Mouse (Mus musculus): ENCODE results near the gene Bend4. TPM values are rescaled to one million over a fixed set of nuclear protein-coding genes. Genes with fewer than 3 reads are reported as not detected.

Bend4 gene
- polyA plus RNA-seq, 1 experiment, result 3.0 TPM

- Histone ChIP-seq H3K27ac (ENCODE audit: insufficient read depth, low read length) (no peak overlapping the region), H3K4me3 (ENCODE audit: insufficient read depth, low read length) (no peak overlapping the region), H3K4me1 (ENCODE audit: control insufficient read depth, insufficient read depth, low read length) (no peaks in the 10 kb centered on the region)
- TF ChIP-seq CTCF (IDR thresholded peaks at IDR 0.05; ENCODE audit: extremely low read depth, insufficient read depth, low read length) (no peak), POLR2A (IDR thresholded peaks at IDR 0.05; ENCODE audit: extremely low read depth, insufficient read depth, low read length) (no peak)
These were observed 28.1 kb downstream of the Bend4 start for GRCm38 (mm10) chr5:67399876-67400607.

- no peak overlapping the region for H3K27ac ChIP-seq (ENCODE audit: insufficient read depth, low read length)
- no peak overlapping the region for H3K4me3 ChIP-seq (ENCODE audit: insufficient read depth, low read length)
- no peaks in the 10 kb centered on the region for H3K4me1 ChIP-seq (ENCODE audit: control insufficient read depth, insufficient read depth, low read length)
- TF ChIP-seq CTCF (IDR thresholded peaks at IDR 0.05; ENCODE audit: extremely low read depth, insufficient read depth, low read length) (no peak), POLR2A (IDR thresholded peaks at IDR 0.05; ENCODE audit: extremely low read depth, insufficient read depth, low read length) (no peak)
These were observed 30.9 kb downstream of the Bend4 start for GRCm38 (mm10) chr5:67397186-67397585.

- H3K4me1 ChIP-seq (ENCODE audit: control insufficient read depth, insufficient read depth, low read length), result no peaks in the 10 kb centered on the region
- H3K27ac ChIP-seq (ENCODE audit: insufficient read depth, low read length), result no peak overlapping the region
- no peak for TF ChIP-seq CTCF (IDR thresholded peaks at IDR 0.05; ENCODE audit: extremely low read depth, insufficient read depth, low read length)
- no peak overlapping the region for H3K4me3 ChIP-seq (ENCODE audit: insufficient read depth, low read length)
These were observed 32.8 kb downstream of the Bend4 start for GRCm38 (mm10) chr5:67395211-67395851.

DNA sequence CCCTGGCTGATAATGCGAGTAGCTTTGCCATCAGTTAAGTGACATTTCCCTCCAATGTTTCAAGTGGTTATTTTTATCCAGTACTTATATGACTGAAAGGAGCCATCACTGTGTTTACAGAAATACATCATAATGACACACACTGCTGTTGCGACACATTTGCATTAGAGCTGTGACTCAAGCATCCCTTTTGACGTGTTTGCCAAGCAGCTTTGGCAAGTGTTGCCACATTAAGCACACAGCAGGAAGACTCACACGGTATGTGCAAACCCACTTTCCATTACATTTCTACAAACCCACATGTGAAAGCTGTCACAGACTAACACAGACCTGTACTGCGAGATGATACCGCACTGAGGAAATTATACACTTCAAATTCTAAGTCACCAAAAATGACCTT, 34.2 kb downstream of the Bend4 start:
- TF ChIP-seq CTCF (IDR thresholded peaks at IDR 0.05; ENCODE audit: extremely low read depth, insufficient read depth, low read length) (no peak), POLR2A (IDR thresholded peaks at IDR 0.05; ENCODE audit: extremely low read depth, insufficient read depth, low read length) (no peak)
- H3K27ac ChIP-seq (ENCODE audit: insufficient read depth, low read length), result no peak overlapping the region
- no peak overlapping the region for H3K4me3 ChIP-seq (ENCODE audit: insufficient read depth, low read length)
- H3K4me1 ChIP-seq (ENCODE audit: control insufficient read depth, insufficient read depth, low read length), result no peaks in the 10 kb centered on the region

GRCm38 (mm10) chr5:67382556-67382955, 45.6 kb downstream of the Bend4 start:
- Histone ChIP-seq H3K4me1 (ENCODE audit: control insufficient read depth, insufficient read depth, low read length) (no peaks in the 10 kb centered on the region), H3K27ac (ENCODE audit: insufficient read depth, low read length) (no peak overlapping the region), H3K4me3 (ENCODE audit: insufficient read depth, low read length) (no peak overlapping the region)
- TF ChIP-seq POLR2A (IDR thresholded peaks at IDR 0.05; ENCODE audit: extremely low read depth, insufficient read depth, low read length) (no peak), CTCF (IDR thresholded peaks at IDR 0.05; ENCODE audit: extremely low read depth, insufficient read depth, low read length) (no peak)

DNA sequence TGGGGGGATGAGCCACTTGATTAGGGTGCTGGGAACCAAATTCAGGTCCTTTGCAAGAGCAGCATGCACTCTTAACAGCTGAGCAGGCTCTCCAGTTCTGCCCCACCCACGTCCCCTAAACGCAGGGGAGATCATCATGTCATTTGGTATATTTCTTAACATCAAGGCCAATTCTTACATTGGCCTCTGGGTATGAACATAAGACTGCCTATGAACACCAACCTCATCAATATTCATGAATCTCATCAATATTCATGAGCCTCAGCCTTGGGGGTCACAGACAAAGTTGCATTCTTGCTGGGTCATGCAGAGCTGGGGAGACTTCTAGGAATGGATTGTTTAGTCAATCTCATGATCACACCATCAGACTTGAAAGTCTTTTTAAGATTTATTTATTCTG, 46.4 kb downstream of the Bend4 start:
- Histone ChIP-seq H3K27ac (ENCODE audit: insufficient read depth, low read length) (no peak overlapping the region), H3K4me1 (ENCODE audit: control insufficient read depth, insufficient read depth, low read length) (no peaks in the 10 kb centered on the region), H3K4me3 (ENCODE audit: insufficient read depth, low read length) (no peak overlapping the region)
- no peak for TF ChIP-seq POLR2A (IDR thresholded peaks at IDR 0.05; ENCODE audit: extremely low read depth, insufficient read depth, low read length)
- TF ChIP-seq CTCF (IDR thresholded peaks at IDR 0.05; ENCODE audit: extremely low read depth, insufficient read depth, low read length), result no peak

- TF ChIP-seq CTCF (IDR thresholded peaks at IDR 0.05; ENCODE audit: extremely low read depth, insufficient read depth, low read length), result no peak
- TF ChIP-seq POLR2A (IDR thresholded peaks at IDR 0.05; ENCODE audit: extremely low read depth, insufficient read depth, low read length), result no peak
- H3K4me1 ChIP-seq (ENCODE audit: control insufficient read depth, insufficient read depth, low read length), result no peaks in the 10 kb centered on the region
- no peak overlapping the region for H3K4me3 ChIP-seq (ENCODE audit: insufficient read depth, low read length)
- H3K27ac ChIP-seq (ENCODE audit: insufficient read depth, low read length), result no peak overlapping the region
These were observed 51.0 kb downstream of the Bend4 start for GRCm38 (mm10) chr5:67377044-67377621.

DNA sequence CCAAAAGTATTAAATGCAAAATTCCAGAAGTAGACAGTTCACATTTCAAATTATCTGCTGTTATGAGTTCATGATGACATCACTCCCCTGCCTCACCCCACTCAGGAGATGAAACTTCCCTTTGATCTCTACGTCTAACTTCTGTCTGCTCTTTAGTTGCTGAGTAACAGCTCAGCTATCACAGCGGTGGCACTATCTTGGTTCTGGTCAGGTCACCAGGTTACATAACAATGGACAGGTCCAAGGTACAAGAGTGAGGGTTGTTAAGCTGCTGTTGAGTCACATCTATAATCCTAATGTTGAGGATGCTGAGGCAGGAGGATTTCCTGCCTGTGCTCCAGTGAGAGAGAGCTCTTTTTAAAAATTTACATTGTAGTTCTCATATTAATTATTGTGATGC, 65.2 kb downstream of the Bend4 start:
- Histone ChIP-seq H3K4me3 (ENCODE audit: insufficient read depth, low read length) (no peak overlapping the region), H3K4me1 (ENCODE audit: control insufficient read depth, insufficient read depth, low read length) (no peaks in the 10 kb centered on the region), H3K27ac (ENCODE audit: insufficient read depth, low read length) (no peak overlapping the region)
- TF ChIP-seq CTCF (IDR thresholded peaks at IDR 0.05; ENCODE audit: extremely low read depth, insufficient read depth, low read length), result no peak
- no peak for TF ChIP-seq POLR2A (IDR thresholded peaks at IDR 0.05; ENCODE audit: extremely low read depth, insufficient read depth, low read length)

- no peaks in the 10 kb centered on the region for H3K4me1 ChIP-seq (ENCODE audit: control insufficient read depth, insufficient read depth, low read length)
- no peak overlapping the region for H3K4me3 ChIP-seq (ENCODE audit: insufficient read depth, low read length)
- TF ChIP-seq POLR2A (IDR thresholded peaks at IDR 0.05; ENCODE audit: extremely low read depth, insufficient read depth, low read length) (no peak), CTCF (IDR thresholded peaks at IDR 0.05; ENCODE audit: extremely low read depth, insufficient read depth, low read length) (no peak)
- no peak overlapping the region for H3K27ac ChIP-seq (ENCODE audit: insufficient read depth, low read length)
These were observed 65.8 kb downstream of the Bend4 start for GRCm38 (mm10) chr5:67362316-67362715.

- 0 out of 2 replicates have a peak, but pooled peaks cover 2% of the 10 kb centered on the region for H3K4me1 ChIP-seq (ENCODE audit: control insufficient read depth, insufficient read depth, low read length)
- no peak for TF ChIP-seq POLR2A (IDR thresholded peaks at IDR 0.05; ENCODE audit: extremely low read depth, insufficient read depth, low read length)
- TF ChIP-seq CTCF (IDR thresholded peaks at IDR 0.05; ENCODE audit: extremely low read depth, insufficient read depth, low read length), result no peak
- H3K4me3 ChIP-seq (ENCODE audit: insufficient read depth, low read length), result no peak overlapping the region
- H3K27ac ChIP-seq (ENCODE audit: insufficient read depth, low read length), result no peak overlapping the region
These were observed 79.2 kb downstream of the Bend4 start for GRCm38 (mm10) chr5:67348949-67349348.
